ENCODE assay signal across 7 mouse cellular contexts in genomic region chr11:75588285-75588941, GRCm38 (mm10). TPM values are rescaled to one million over a fixed set of nuclear protein-coding genes. Genes with fewer than 3 reads are reported as not detected.
DNase-seq lines count a peak whose midpoint lies in the region; ATAC-seq lines count a peak whose summit lies in the region.

No protein-coding gene starts in this region.

- peaks cover 17% of the 10 kb centered on the region; the same call in 1 of the 2 replicates for H3K36me3 ChIP-seq in embryonic facial prominence, embryonic 12.5 days
- peaks cover 11% of the 10 kb centered on the region for H3K36me3 ChIP-seq in intestine, embryonic 14.5 days (ENCODE audit: control insufficient read depth, insufficient read depth, low read length)
- no peaks in the 10 kb centered on the region; the same call in 1 of the 2 replicates for H3K36me3 ChIP-seq in macrophage (ENCODE audit: inconsistent target)

- peak overlapping the region; percentile 88 for H3K27ac ChIP-seq in embryonic facial prominence, embryonic 12.5 days
- peak overlapping the region; percentile 84 for H3K27ac ChIP-seq in intestine, embryonic 14.5 days (ENCODE audit: low read depth)
- H3K27ac ChIP-seq in macrophage: peak overlapping the region; percentile 83

- peak overlapping the region; percentile 91 for H3K9ac ChIP-seq in embryonic facial prominence, embryonic 12.5 days
- H3K9ac ChIP-seq in intestine, embryonic 14.5 days (ENCODE audit: low read length): peak overlapping the region; percentile 83

- no peaks in the 10 kb centered on the region for H3K9me3 ChIP-seq in embryonic facial prominence, embryonic 12.5 days
- no peaks in the 10 kb centered on the region for H3K9me3 ChIP-seq in intestine, embryonic 14.5 days (ENCODE audit: control insufficient read depth, low read length)

- H3K27me3 ChIP-seq in embryonic facial prominence, embryonic 12.5 days: no peaks in the 10 kb centered on the region
- H3K27me3 ChIP-seq in intestine, embryonic 14.5 days (replicated peaks; ENCODE audit: control insufficient read depth, insufficient read depth, low read length): no peaks in the 10 kb centered on the region

- H3K4me1 ChIP-seq in embryonic facial prominence, embryonic 12.5 days: peaks cover 15% of the 10 kb centered on the region
- peaks cover 16% of the 10 kb centered on the region for H3K4me1 ChIP-seq in intestine, embryonic 14.5 days (replicated peaks; ENCODE audit: control insufficient read depth, insufficient read depth, low read length)

- peak; percentile 76 for ATAC-seq in embryonic facial prominence, embryonic 12.5 days (ENCODE audit: insufficient number of reproducible peaks, insufficient read depth, low FRiP score, low TSS enrichment)
- ATAC-seq in intestine, embryonic 14.5 days (replicated peaks; ENCODE audit: low FRiP score, low TSS enrichment, low read depth): peak; percentile 77

- H3K4me2 ChIP-seq in embryonic facial prominence, embryonic 12.5 days (replicated peaks): peak overlapping the region; percentile 97
- H3K4me2 ChIP-seq in intestine, embryonic 14.5 days (ENCODE audit: low read length): peak overlapping the region; percentile 67

- 1% methylated on average over 37 of the region's 37 CpGs for WGBS in embryonic facial prominence, embryonic 12.5 days
- WGBS in intestine, embryonic 14.5 days: under 1% methylated on average over 37 of the region's 37 CpGs
- WGBS in macrophage (ENCODE audit: missing documents): 1% methylated on average over 29 of the region's 37 CpGs

- peak; percentile 41 for DNase-seq in urinary bladder, postnatal 14 days (ENCODE audit: low spot score)
- no peak for DNase-seq in urinary bladder, postnatal 4 days (ENCODE audit: low spot score in 2 of 2)
- no peak for DNase-seq in intestine, embryonic 14.5 days (ENCODE audit: low spot score)
- peak; percentile 80 for DNase-seq in yolk sac, embryonic 10.5 days (ENCODE audit: low spot score)
- no peak for DNase-seq in ovary, postnatal 10 days (ENCODE audit: low spot score)

- H3K4me3 ChIP-seq in embryonic facial prominence, embryonic 12.5 days: peak overlapping the region; percentile 97
- peak overlapping the region; percentile 84 for H3K4me3 ChIP-seq in intestine, embryonic 14.5 days (ENCODE audit: low read depth, low read length)
- H3K4me3 ChIP-seq in macrophage (ENCODE audit: inconsistent target): peak overlapping the region; percentile 95

- peaks cover 53% of the 10 kb centered on the region for H3K79me2 ChIP-seq in macrophage (ENCODE audit: inconsistent target)

RNA-seq across cellular contexts. Expression of gene Pitpna, which starts 0.5 kb away (rescaled TPM):
- 96.0 TPM in 2 replicates for polyA plus RNA-seq in embryonic facial prominence, embryonic 12.5 days (2016; fragmentation: Nextera tagmentation; extraction: Ambion mirVana)
- 76.2 and 82.1 TPM in 2 replicates for polyA plus RNA-seq in intestine, embryonic 14.5 days (2014; fragmentation: Nextera tagmentation; extraction: Ambion mirVana)
- total RNA-seq in macrophage (2018; cell fraction: chromatin; rRNA removed): 100 to 1,000 TPM in 25 of 26 experiments, 10 to 100 TPM in 1; 81.1 to 352 (median 282) TPM
- total RNA-seq in macrophage (2018; cell fraction: cytosol; rRNA removed): 100 to 1,000 TPM; 242 to 357 (median 310) TPM
- 100 to 1,000 TPM in 25 of 26 experiments, 10 to 100 TPM in 1; 98.7 to 332 (median 234) TPM for total RNA-seq in macrophage (2018; cell fraction: nucleus; rRNA removed)
- polyA plus RNA-seq in macrophage (2018): 282 to 582 TPM (median 340 TPM) in 3 replicates

RNA-seq across cellular contexts. Expression of gene Inpp5k, which starts 42.4 kb away (rescaled TPM):
- polyA plus RNA-seq in embryonic facial prominence, embryonic 12.5 days (2016; fragmentation: Nextera tagmentation; extraction: Ambion mirVana): 19.8 and 20.8 TPM in 2 replicates
- polyA plus RNA-seq in intestine, embryonic 14.5 days (2014; fragmentation: Nextera tagmentation; extraction: Ambion mirVana): 23.7 and 25.1 TPM in 2 replicates
- 100 to 1,000 TPM in 17 of 26 experiments, 10 to 100 TPM in 9; 32.1 to 200 (median 143) TPM for total RNA-seq in macrophage (2018; cell fraction: chromatin; rRNA removed)
- total RNA-seq in macrophage (2018; cell fraction: cytosol; rRNA removed): 10 to 100 TPM; 29.2 to 51.8 (median 41.0) TPM
- total RNA-seq in macrophage (2018; cell fraction: nucleus; rRNA removed): 100 to 1,000 TPM in 12 of 26 experiments, 10 to 100 TPM in 14; 30.5 to 167 (median 94.2) TPM
- 20.3 to 48.0 TPM (median 38.4 TPM) in 3 replicates for polyA plus RNA-seq in macrophage (2018)

RNA-seq across cellular contexts. Expression of gene Slc43a2, which starts 56.9 kb away (rescaled TPM):
- polyA plus RNA-seq in embryonic facial prominence, embryonic 12.5 days (2016; fragmentation: Nextera tagmentation; extraction: Ambion mirVana): 6.3 and 7.4 TPM in 2 replicates
- polyA plus RNA-seq in intestine, embryonic 14.5 days (2014; fragmentation: Nextera tagmentation; extraction: Ambion mirVana): 3.5 and 4.8 TPM in 2 replicates
- total RNA-seq in macrophage (2018; cell fraction: chromatin; rRNA removed): 1,000 to 10,000 TPM in 1 of 26 experiments, 100 to 1,000 TPM in 23, 10 to 100 TPM in 2; 27.0 to 1,006 (median 669) TPM
- 100 to 1,000 TPM; 216 to 691 (median 376) TPM for total RNA-seq in macrophage (2018; cell fraction: cytosol; rRNA removed)
- total RNA-seq in macrophage (2018; cell fraction: nucleus; rRNA removed): 1,000 to 10,000 TPM in 2 of 26 experiments, 100 to 1,000 TPM in 24; 102 to 1,167 (median 672) TPM
- polyA plus RNA-seq in macrophage (2018): 250 to 450 TPM (median 359 TPM) in 3 replicates

Comparison
In these comparisons a context has a peak if more than half of its experiments do, and no peak if none do; other contexts are left out.
1. DNase-seq: peak in urinary bladder, postnatal 14 days (single experiment) and yolk sac, embryonic 10.5 days (single experiment); none in urinary bladder, postnatal 4 days (0 of 2), intestine, embryonic 14.5 days (single experiment) and ovary, postnatal 10 days (single experiment).
2. RNA of gene Slc43a2, which starts 56.9 kb away (polyA plus RNA-seq): 250 to 450 TPM in macrophage; 6.3 to 7.4 TPM in embryonic facial prominence, embryonic 12.5 days and 3.5 to 4.8 TPM in intestine, embryonic 14.5 days; every median in the first group is over 10 times any median in the second.
3. Peak in every context shown above with its lines, with median percentiles within 50 percentile points of each other: H3K27ac ChIP-seq and H3K4me3 ChIP-seq.